Mouse (Mus musculus) lung, embryonic 16.5 days (tissue): ENCODE measurements at regions not wholly inside any gene's neighbourhood (a gene's known extent, or its start where the extent isn't known, plus 50 kb on each side); places are given as distances from the start of the nearest gene placed in this dataset.

ENCODE experiments used
- ATAC-seq: fragments of 200-750 bp; cut with Nextera tagmentation; 2 replicates; pipeline ENCODE4 v1.8.0; 2017; ENCODE audit warnings: low read depth, mild to moderate bottlenecking, moderate library complexity
- H3K27ac ChIP-seq: fragments of 300-500 bp; sonication (generic); 2 replicates; pipeline ENCODE4 v1.5.1; 2014; ENCODE audit warnings: mild to moderate bottlenecking, control low read depth, low read length
- H3K27me3 ChIP-seq: fragments of 300-500 bp; sonication (generic); 2 replicates; pipeline ENCODE4 v1.6.1; 2014; ENCODE audit warnings: low read depth, low read length, mixed read lengths; ENCODE audit not compliant: control insufficient read depth, insufficient read depth
- H3K36me3 ChIP-seq: fragments of 300-500 bp; sonication (generic); 2 replicates; pipeline ENCODE4 v1.6.1; 2014; ENCODE audit warnings: low read length; ENCODE audit not compliant: control insufficient read depth, insufficient read depth
- H3K4me1 ChIP-seq: fragments of 300-500 bp; sonication (generic); replicated peaks from 2 replicates; pipeline ENCODE4 v1.6.1; 2014; ENCODE audit warnings: low read length, mixed read lengths; ENCODE audit not compliant: control insufficient read depth, insufficient read depth
- H3K4me2 ChIP-seq: fragments of 300-500 bp; sonication (generic); 2 replicates; pipeline ENCODE4 v1.6.1; 2014; ENCODE audit warnings: low read depth, low read length, control low read depth
- H3K4me3 ChIP-seq: fragments of 300-500 bp; sonication (generic); 2 replicates; pipeline ENCODE4 v1.5.1; 2014; ENCODE audit warnings: mild to moderate bottlenecking, low read length, control low read depth
- H3K9ac ChIP-seq: fragments of 300-500 bp; sonication (generic); 2 replicates; pipeline ENCODE4 v1.6.1; 2014; ENCODE audit warnings: low read length, control low read depth
- H3K9me3 ChIP-seq: fragments of 300-500 bp; sonication (generic); 2 replicates; pipeline ENCODE4 v1.6.1; 2016; ENCODE audit warnings: low read length; ENCODE audit not compliant: control insufficient read depth
- WGBS: fragments of 180-500 bp; shearing (Covaris S2); extraction: QIAGEN DNeasy Blood & Tissue Kit; methylation state at CpG from one replicate; pipeline ENCODE4 v1.1.7; 2014; 5-methylcytosine and 5-hydroxymethylcytosine counted together

- 83% methylated on average over 4 of the region's 4 CpGs for WGBS
- peaks cover 8% of the 10 kb centered on the region for H3K4me1 ChIP-seq
- H3K9me3 ChIP-seq = no peaks in the 10 kb centered on the region
- no peak overlapping the region for H3K9ac ChIP-seq
- no peak overlapping the region for H3K27ac ChIP-seq
- 0 out of 2 replicates have a peak, but pooled peaks have one; percentile 15 for ATAC-seq
- H3K36me3 ChIP-seq = no peaks in the 10 kb centered on the region
- H3K4me2 ChIP-seq = no peak overlapping the region
- H3K27me3 ChIP-seq = no peaks in the 10 kb centered on the region
- no peak overlapping the region for H3K4me3 ChIP-seq
These were observed 72.9 kb upstream of the Rxra start for GRCm38 (mm10) chr2:27603333-27603732.

DNA sequence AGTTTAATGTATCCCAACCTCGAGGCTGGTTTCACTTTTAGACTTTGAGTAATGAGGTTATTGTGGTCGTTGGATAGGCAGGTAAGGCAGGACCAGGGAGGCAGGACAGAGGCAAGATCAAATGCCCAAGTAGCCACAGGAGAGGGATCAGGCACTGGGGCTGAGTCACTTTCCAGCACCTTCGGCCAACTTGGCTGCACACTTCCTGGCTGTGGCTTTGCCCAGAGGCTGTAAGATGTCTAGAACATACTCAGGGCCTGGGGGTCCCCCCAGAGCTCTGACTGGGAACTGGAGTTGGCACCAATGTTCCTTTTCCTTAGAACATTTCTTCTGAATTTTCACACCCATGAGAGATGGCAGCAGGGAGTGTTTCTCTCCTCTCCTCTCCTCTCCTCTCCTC, 71.7 kb upstream of the Rxra start:
- Histone ChIP-seq H3K4me2 (no peak overlapping the region), H3K4me1 (no peaks in the 10 kb centered on the region), H3K27me3 (no peaks in the 10 kb centered on the region), H3K36me3 (no peaks in the 10 kb centered on the region), H3K4me3 (no peak overlapping the region), H3K27ac (no peak overlapping the region), H3K9ac (no peak overlapping the region), H3K9me3 (no peaks in the 10 kb centered on the region)
- WGBS = 35% methylated on average over 3 of the region's 3 CpGs
- no peak for ATAC-seq

DNA sequence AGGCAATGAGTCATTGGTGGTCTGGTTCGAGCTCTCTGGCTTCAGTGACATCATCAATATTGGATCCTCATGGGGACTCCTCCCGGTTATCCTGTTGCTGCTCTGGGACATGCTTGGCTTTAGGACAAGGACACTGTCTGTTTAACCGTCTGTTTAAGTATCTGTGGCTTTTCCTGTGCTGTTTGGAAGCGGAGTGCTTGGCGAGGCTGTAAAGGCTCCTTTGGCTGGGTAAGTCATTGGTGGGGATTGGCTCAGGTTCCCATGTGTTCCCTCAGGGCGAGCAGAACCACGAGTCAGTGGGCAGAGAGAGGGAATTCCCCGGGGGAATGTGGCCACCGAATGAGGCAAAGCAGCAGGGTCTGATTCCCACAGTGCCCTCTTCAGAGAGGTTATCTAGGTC, 69.4 kb upstream of the Rxra start:
- H3K4me2 ChIP-seq = no peak overlapping the region
- no peaks in the 10 kb centered on the region for H3K27me3 ChIP-seq
- 0 out of 2 replicates have a peak, but pooled peaks have one; percentile 26 for ATAC-seq
- H3K9ac ChIP-seq = no peak overlapping the region
- 64% methylated on average over 9 of the region's 9 CpGs for WGBS
- H3K4me3 ChIP-seq = no peak overlapping the region
- no peak overlapping the region for H3K27ac ChIP-seq
- no peaks in the 10 kb centered on the region for H3K4me1 ChIP-seq
- H3K9me3 ChIP-seq = no peaks in the 10 kb centered on the region
- no peaks in the 10 kb centered on the region for H3K36me3 ChIP-seq

- no peaks in the 10 kb centered on the region for H3K27me3 ChIP-seq
- no peak overlapping the region for H3K4me3 ChIP-seq
- H3K9ac ChIP-seq = no peak overlapping the region
- no peak overlapping the region for H3K4me2 ChIP-seq
- no peaks in the 10 kb centered on the region; the same call in 1 of the 2 replicates for H3K4me1 ChIP-seq
- H3K36me3 ChIP-seq = no peaks in the 10 kb centered on the region
- H3K9me3 ChIP-seq = no peaks in the 10 kb centered on the region
- 47% methylated on average over 3 of the region's 3 CpGs for WGBS
- no peak overlapping the region for H3K27ac ChIP-seq
- ATAC-seq = no peak
These were observed 54.5 kb upstream of the Rxra start for GRCm38 (mm10) chr2:27621741-27622140.

- Histone ChIP-seq H3K27me3 (no peaks in the 10 kb centered on the region), H3K4me3 (no peak overlapping the region), H3K36me3 (no peaks in the 10 kb centered on the region), H3K9me3 (no peaks in the 10 kb centered on the region), H3K4me2 (no peak overlapping the region), H3K4me1 (no peaks in the 10 kb centered on the region), H3K9ac (no peak overlapping the region), H3K27ac (no peak overlapping the region)
- ATAC-seq = no peak
- WGBS = 56% methylated on average over 2 of the region's 2 CpGs
These were observed 51.4 kb upstream of the Rxra start for GRCm38 (mm10) chr2:27624656-27625366.
